Mouse (Mus musculus): ENCODE measurements around the gene Prkag1.

Prkag1 gene

GRCm38 (mm10) chr15:98793141-98793698, 38.1 kb downstream of the Prkag1 start:
- no peak for DNase-seq (ENCODE audit: low spot score in 2 of 2)

GRCm38 (mm10) chr15:98792233-98793020, 38.9 kb downstream of the Prkag1 start:
- DNase-seq (ENCODE audit: low spot score in 2 of 2): no peak

DNA sequence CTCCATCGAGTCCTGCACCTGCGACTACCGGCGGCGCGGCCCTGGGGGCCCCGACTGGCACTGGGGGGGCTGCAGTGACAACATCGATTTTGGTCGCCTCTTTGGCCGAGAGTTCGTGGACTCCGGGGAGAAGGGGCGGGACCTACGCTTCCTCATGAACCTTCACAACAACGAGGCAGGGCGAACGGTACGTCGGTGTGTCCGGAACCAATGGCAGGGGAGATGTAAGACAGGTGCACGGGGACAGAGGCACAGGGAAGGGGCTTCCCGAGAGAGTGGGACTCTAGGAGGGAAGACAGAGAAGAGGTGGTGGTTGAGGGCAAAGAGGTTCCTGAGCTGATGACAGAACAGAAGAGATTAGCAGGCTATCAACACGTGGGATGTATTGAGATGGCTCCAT, 39.5 kb downstream of the Prkag1 start:
- no peak for DNase-seq (ENCODE audit: low spot score in 2 of 2)

- DNase-seq (ENCODE audit: low spot score in 2 of 2): no peak
Observed at GRCm38 (mm10) chr15:98791221-98791620, 40.1 kb downstream of the Prkag1 start.

GRCm38 (mm10) chr15:98790761-98791160, 40.6 kb downstream of the Prkag1 start:
- no peak for DNase-seq (ENCODE audit: low spot score in 2 of 2)

- DNase-seq (ENCODE audit: low spot score in 2 of 2): no peak
Observed at GRCm38 (mm10) chr15:98789661-98790535, 41.4 kb downstream of the Prkag1 start, which contains the start of gene Wnt1. Wnt1 (plus strand) TSS chr15:98789857.

- no peak for DNase-seq (ENCODE audit: low spot score in 2 of 2)
Observed at GRCm38 (mm10) chr15:98788972-98789660, 42.2 kb downstream of the Prkag1 start.

- DNase-seq (ENCODE audit: low spot score in 2 of 2): no peak
Observed at GRCm38 (mm10) chr15:98787930-98788329, 43.4 kb downstream of the Prkag1 start.

GRCm38 (mm10) chr15:98785744-98786143, 45.6 kb downstream of the Prkag1 start:
- DNase-seq (ENCODE audit: low spot score in 2 of 2): no peak

- no peak for DNase-seq (ENCODE audit: low spot score in 2 of 2)
Observed at GRCm38 (mm10) chr15:98781166-98781565, 50.2 kb downstream of the Prkag1 start.

- no peak for DNase-seq (ENCODE audit: low spot score in 2 of 2)
Observed at GRCm38 (mm10) chr15:98780573-98780972, 50.7 kb downstream of the Prkag1 start.

GRCm38 (mm10) chr15:98780075-98780474, 51.2 kb downstream of the Prkag1 start:
- DNase-seq (ENCODE audit: low spot score in 2 of 2): no peak

GRCm38 (mm10) chr15:98778806-98779205, 52.5 kb downstream of the Prkag1 start:
- no peak for DNase-seq (ENCODE audit: low spot score in 2 of 2)

DNA sequence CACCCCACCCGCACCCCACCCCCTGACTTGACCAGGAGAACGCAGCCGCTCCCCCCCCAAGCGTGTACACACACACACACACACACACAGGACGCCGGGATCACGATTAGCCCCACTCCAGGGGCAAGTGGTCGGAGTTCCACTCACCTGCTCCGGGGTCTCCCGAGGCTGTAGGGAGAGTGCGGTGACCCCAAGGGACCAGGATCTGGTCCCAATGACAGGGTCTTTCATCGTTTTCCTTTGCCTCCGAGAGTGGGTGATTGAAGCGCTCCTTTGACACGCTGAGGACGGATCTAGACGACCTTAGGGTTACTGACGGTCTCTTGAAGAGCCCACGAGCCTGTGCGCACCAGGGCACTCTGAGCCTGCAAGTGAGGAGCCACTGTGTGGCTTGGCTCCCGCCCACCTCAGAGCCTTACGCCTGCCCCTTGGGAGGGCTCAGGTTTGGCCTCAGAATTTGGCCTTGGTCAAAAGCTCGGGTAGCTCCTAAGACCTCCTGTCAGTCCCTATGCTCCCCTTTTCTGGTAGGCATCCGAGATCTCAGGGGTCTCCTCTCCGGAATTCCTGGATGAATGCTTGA, 53.0 kb downstream of the Prkag1 start:
- no peak for DNase-seq (ENCODE audit: low spot score in 2 of 2)

DNA sequence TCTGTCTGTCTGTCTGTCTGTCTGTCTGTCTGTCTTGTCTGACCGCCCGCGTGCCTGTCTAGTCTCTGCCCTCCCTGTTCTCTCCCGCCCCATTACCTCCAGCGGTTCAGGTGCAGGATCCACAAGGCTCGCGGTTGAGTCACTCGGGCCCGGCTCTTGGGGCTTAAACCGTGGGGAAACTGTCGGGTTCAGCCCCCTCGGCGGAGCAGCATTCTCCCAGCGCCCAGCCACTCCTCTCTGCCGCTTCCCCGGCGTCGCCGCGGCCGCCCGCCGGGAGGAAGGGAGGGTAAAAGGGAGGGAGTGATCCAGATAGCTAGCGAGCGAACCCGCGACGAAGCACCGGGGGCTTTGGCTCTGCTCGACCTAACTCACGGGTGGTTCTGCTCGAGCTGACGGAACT, 53.6 kb downstream of the Prkag1 start, which contains the start of gene Wnt10b:
TSS of gene Wnt10b (minus strand) at position 389 of the 400 bp plus-strand sequence.
- DNase-seq (ENCODE audit: low spot score in 2 of 2): no peak

DNA sequence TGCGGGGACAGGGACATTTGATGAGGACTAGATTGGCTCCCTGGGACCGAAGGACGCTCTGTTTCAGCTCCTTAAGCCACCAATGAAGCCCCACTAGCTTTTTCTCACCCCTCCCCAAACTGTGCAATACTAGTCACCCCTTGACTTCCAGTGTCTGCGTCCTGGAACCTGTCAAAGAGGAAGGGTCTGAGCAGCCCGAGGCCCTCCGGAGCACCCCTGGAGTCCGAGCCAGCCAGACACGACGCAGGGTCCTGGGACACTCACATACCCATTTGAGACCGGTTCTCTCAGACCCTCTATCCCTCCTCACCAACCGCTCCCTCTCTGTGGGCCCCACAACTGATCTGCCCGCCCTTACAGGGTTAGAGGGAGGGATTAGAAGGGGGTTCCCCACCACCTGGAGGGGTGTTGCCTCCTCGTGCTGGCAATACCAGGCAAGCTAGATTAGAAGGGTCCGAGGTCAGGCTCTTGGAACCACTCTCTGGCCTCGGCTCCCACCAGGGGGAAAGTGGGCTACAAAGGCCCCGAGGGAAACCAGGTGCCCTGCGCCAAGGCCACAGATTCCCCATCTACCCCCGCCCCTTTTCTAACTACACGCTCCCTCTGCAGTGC, 54.2 kb downstream of the Prkag1 start:
- DNase-seq (ENCODE audit: low spot score in 2 of 2): no peak

DNA sequence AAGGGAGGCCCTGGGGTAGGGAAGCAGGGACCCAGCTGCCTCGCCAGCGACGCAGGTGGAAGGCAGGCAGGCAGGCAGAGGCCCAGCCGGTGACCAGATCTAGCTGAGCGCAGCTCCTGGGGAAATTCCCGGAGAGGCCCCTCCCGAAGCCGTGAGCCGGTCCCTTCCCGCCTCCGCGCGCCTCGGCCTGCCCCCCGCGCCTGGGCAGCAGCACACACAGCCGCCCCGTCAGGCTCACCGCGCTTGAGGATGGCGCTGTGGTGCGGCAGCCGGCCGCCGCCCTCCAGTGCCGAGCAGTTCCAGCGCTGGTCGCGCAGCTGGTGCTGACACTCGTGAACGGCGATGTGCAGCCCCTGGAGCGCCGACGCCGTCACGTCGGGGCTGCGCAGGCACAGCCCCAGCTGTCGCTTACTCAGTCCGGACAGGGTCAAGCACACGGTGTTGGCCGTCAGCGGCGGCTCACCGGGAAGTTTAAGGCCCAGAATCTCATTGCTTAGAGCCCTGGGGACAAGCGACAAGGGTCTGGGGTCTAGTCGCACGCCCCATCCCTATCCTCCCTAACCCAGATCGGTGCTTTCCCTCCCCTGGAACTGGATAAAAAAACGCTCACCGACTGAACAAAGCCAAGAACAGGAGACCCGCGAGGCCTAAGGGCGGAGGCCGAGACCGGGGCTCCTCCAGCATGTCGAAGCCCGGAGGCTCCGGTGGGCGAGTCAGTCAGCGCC, 54.9 kb downstream of the Prkag1 start:
- no peak for DNase-seq (ENCODE audit: low spot score in 2 of 2)

GRCm38 (mm10) chr15:98775533-98775932, 55.8 kb downstream of the Prkag1 start:
- DNase-seq (ENCODE audit: low spot score in 2 of 2): no peak

DNA sequence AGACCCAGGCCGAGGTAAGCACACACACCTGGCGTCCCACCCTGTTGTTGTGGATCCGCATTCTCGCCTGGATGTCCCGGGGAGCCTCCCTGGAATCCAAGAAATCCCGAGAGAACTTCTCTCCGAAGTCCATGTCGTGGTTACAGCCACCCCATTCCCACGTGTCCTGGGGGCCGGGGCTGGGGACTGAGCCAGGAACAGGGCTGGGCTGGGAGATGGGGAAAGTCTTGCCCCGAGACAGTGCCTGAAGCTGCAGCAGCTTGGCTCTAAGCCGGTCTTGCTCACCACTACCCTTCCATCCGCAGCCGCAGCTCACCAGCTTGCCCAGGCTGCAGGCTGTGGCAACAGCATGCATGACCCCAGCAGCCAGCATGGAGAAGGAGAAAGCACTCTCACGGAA, 57.2 kb downstream of the Prkag1 start:
- no peak for DNase-seq (ENCODE audit: low spot score in 2 of 2)

DNA sequence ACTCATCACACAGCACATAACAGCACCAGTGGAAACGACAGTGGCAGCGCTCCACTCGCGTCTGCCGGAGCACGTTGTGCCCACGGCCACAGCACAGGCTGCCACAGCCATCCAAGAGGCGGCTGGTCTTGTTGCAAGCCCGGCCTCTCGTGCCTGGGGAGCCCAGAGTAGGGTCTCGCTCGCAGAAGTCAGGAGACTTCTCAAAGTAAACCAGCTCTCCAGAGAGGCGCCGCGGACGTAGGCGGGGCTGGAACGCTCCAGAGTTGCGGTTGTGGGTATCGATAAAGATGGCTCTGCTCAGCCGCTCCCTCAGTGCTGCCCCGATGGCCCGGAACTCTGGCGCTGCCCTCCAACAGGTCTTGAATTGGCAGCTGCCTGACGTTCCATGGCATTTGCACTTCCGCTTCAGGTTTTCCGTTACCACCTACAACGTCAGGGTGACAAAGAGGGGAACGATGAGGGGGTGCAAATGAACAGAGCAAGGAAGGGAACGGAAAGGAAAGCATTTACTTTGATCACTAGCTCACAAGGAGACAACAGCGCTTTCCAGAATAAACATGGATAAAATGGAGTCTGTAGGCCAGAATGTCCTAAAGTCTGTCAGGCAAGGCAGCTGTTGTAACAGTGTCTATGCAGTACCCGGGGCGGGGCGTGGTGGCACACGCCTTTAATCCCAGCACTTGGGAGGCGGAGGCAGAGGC, 58.7 kb downstream of the Prkag1 start:
- no peak for DNase-seq (ENCODE audit: low spot score in 2 of 2)

Measured in frontal cortex, postnatal 14 days (tissue).